Mouse (Mus musculus): ENCODE results near the gene Smurf2.

DNA sequence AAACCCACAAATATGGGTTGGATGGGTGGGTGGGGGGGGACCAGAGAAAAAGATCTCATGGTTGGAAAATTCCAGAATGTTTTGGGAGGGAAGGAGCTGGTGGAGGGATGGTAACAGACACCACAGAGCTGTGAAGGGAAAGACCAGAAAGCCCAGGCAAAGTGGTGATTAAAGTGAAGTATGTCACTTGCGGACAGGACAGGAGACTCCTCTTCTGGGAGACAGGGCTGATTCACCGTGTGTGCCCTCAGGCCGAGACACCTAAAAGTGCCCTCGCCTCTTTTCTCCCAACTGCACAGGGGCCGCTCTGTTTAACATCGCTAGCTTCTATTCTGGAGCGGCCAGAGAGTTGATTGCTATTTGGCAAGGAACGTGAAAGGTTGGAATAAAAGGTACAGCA lies 34.1 kb upstream of the Smurf2 start:
- TF ChIP-seq CTCF (IDR thresholded peaks at IDR 0.05; ENCODE audit: control insufficient read depth, insufficient read depth, insufficient read length) = no peak
- TF ChIP-seq MAX (IDR thresholded peaks at IDR 0.05) = no peak
- no peak for TF ChIP-seq MYOD1 (IDR thresholded peaks at IDR 0.05; ENCODE audit: control insufficient read depth, insufficient read length, low read depth)
- no peak for TF ChIP-seq FOSL1 (IDR thresholded peaks at IDR 0.05; ENCODE audit: insufficient read depth, low read length, poor library complexity, severe bottlenecking)
- no peak for TF ChIP-seq MYOG (IDR thresholded peaks at IDR 0.05; ENCODE audit: control insufficient read depth, extremely low read depth, insufficient read length)
